Mouse (Mus musculus) megakaryocyte, embryonic 14.5 days (primary cell): ENCODE results near the gene Glipr1. TPM values are rescaled to one million over a fixed set of nuclear protein-coding genes. Genes with fewer than 3 reads are reported as not detected.

Source experiments
- H3K27me3 ChIP-seq: replicated peaks from 2 replicates; pipeline ENCODE3; 2012; ENCODE audit warnings: inconsistent platforms
- H3K36me3 ChIP-seq: replicated peaks from 2 replicates; pipeline ENCODE3; 2012; ENCODE audit warnings: low read length, inconsistent platforms, mixed read lengths
- H3K4me1 ChIP-seq: 2 replicates; pipeline ENCODE4 v1.6.1; 2012; ENCODE audit warnings: inconsistent platforms
- H3K4me3 ChIP-seq: replicated peaks from 2 replicates; pipeline ENCODE3; 2012; ENCODE audit warnings: moderate library complexity, mild to moderate bottlenecking, inconsistent platforms
- H3K9me3 ChIP-seq: 2 replicates; pipeline ENCODE4 v1.6.1; 2012; ENCODE audit warnings: inconsistent platforms
- FLI1 ChIP-seq: IDR thresholded peaks from 2 replicates; pipeline ENCODE4 v1.6.1; 2012; ENCODE audit warnings: low read length, inconsistent platforms, mixed read lengths
- GATA1 ChIP-seq: IDR thresholded peaks from 3 replicates; pipeline ENCODE4 v1.6.1; 2012; ENCODE audit warnings: mixed read lengths, low read length, inconsistent platforms, borderline replicate concordance
- polyA plus RNA-seq: library from polyadenylated mRNA; stranded (reverse); fragments of >175 nt; gene quantifications from 2 replicates; pipeline ENCODE4 v1.2.3, GENCODE M21; 2012; ENCODE audit warnings: low replicate concordance; ENCODE audit not compliant: insufficient read depth

Glipr1 gene
- polyA plus RNA-seq, 1 experiment, result 2.8 TPM

GRCm38 (mm10) chr10:111936491-111937145, 65.8 kb downstream of the Glipr1 start:
- H3K4me1 ChIP-seq, result peaks cover 27% of the 10 kb centered on the region
- no peaks in the 10 kb centered on the region for H3K9me3 ChIP-seq
- peak overlapping the region; percentile 28 for H3K4me3 ChIP-seq
- TF ChIP-seq FLI1 (no peak), GATA1 (no peak)
- H3K27me3 ChIP-seq, result peaks cover 2% of the 10 kb centered on the region
- H3K36me3 ChIP-seq, result no peaks in the 10 kb centered on the region

- H3K27me3 ChIP-seq, result peaks cover 2% of the 10 kb centered on the region
- peaks cover 33% of the 10 kb centered on the region for H3K4me1 ChIP-seq
- H3K4me3 ChIP-seq, result no peak overlapping the region
- no peak for TF ChIP-seq GATA1
- no peaks in the 10 kb centered on the region for H3K9me3 ChIP-seq
- no peaks in the 10 kb centered on the region for H3K36me3 ChIP-seq
Measured at GRCm38 (mm10) chr10:111936021-111936420, 66.4 kb downstream of the Glipr1 start.

Other genes starting within 250 kb of the Glipr1 start
- gene Krr1, start 30.0 kb downstream of the Glipr1 start, polyA plus RNA-seq, result 0.95 and 2.0 TPM in 2 replicates
- gene Glipr1l1, start 57.6 kb upstream of the Glipr1 start, polyA plus RNA-seq, result not detected in 2 replicates
- not detected in 2 replicates for gene Glipr1l2, start 80.7 kb upstream of the Glipr1 start, polyA plus RNA-seq
- not detected in 2 replicates for gene Glipr1l3, start 157.7 kb upstream of the Glipr1 start, polyA plus RNA-seq
- not detected in 2 replicates for gene Caps2, start 161.0 kb upstream of the Glipr1 start, polyA plus RNA-seq